Mouse (Mus musculus): ENCODE measurements around the gene Gm36210. TPM values are rescaled to one million over a fixed set of nuclear protein-coding genes. Genes with fewer than 3 reads are reported as not detected.
"Not testable (repeated sequence)": the region's sequence is repeated elsewhere in the genome, so short reads cannot be mapped to it uniquely, and the experiment has no call there.

Gene Gm36210
- polyA plus RNA-seq, 1 experiment from 2014 or later: not detected

DNA sequence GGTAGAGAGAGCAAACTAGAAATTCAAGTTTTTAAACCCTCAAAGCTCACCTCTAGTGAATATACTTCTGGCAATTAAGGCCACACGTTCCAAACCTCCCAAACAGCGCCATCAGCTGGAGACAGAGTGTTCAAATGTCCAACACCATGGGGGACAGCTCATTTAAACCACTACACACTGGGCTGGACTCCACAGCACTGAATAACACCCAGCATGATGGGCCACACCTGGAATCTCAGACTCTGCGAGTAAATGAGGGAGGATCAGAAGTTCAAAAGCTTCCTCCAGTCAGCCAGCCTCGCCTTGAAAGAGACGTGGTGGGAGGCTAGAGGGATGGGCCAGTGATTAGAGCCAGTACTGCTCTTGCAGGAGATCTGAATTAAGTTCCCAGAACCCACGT lies 36.2 kb downstream of the Gm36210 start, which contains the start of gene Isoc2b:
Gene Isoc2b (minus strand): TSS at position 126 of the 400 bp plus-strand sequence.
- no peak within 1 kb of the TSS for H3K9ac ChIP-seq
- H3K4me3 ChIP-seq: no peak within 1 kb of the TSS
- no peak for ATAC-seq (ENCODE audit: insufficient number of reproducible peaks, low FRiP score, low TSS enrichment, low read depth)
- peaks cover 20% of the 10 kb centered on the region for H3K4me1 ChIP-seq
- no peak within 1 kb of the TSS for H3K27ac ChIP-seq
- no peaks in the 10 kb centered on the region for H3K9me3 ChIP-seq
- no peaks in the 10 kb centered on the region for H3K27me3 ChIP-seq
- WGBS: 43% methylated on average over 6 of the region's 6 CpGs
- no peaks in the 10 kb centered on the region for H3K36me3 ChIP-seq
- no peak within 1 kb of the TSS for H3K4me2 ChIP-seq

DNA sequence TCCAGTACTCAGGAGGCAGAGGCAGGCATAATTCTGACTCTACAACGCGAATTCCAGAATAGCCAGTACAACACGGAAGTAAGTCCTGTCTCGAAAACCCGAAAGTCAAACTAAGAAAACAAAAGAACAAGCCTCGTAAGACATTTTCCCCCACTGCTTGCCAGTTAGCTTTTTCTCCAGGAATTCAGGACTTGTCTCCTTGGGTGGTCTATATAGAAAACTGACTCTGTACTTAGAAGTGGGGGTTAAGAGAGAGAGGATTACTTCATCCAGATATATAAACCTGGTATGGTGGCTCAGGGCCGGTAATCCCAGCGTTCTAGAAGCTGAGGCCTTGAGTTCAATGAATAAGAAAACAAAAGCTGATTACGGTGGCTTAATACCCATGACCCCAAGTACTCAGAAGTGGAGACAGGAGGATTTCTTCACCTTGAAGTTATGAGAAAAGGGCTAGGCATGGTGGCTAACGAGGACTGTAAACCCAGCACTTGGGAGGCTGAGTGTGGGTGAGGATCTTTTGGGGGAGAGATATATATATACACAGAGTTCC lies 39.6 kb downstream of the Gm36210 start:
- Histone ChIP-seq H3K4me1 (peaks cover 24% of the 10 kb centered on the region), H3K9me3 (no peaks in the 10 kb centered on the region), H3K36me3 (no peaks in the 10 kb centered on the region), H3K27ac (peak overlapping the region; percentile 74), H3K9ac (peak overlapping the region; percentile 24), H3K4me2 (peak overlapping the region; percentile 59), H3K4me3 (peak overlapping the region; percentile 55), H3K27me3 (no peaks in the 10 kb centered on the region)
- 43% methylated on average over 10 of the region's 10 CpGs for WGBS
- no peak for ATAC-seq (ENCODE audit: insufficient number of reproducible peaks, low FRiP score, low TSS enrichment, low read depth)

GRCm38 (mm10) chr7:4865579-4866493 lies 40.5 kb downstream of the Gm36210 start:
- WGBS: 4% methylated on average over 40 of the region's 40 CpGs
- peak overlapping the region; percentile 29 for H3K9ac ChIP-seq
- peaks cover 24% of the 10 kb centered on the region for H3K4me1 ChIP-seq
- H3K4me3 ChIP-seq: peak overlapping the region; percentile 55
- H3K36me3 ChIP-seq: no peaks in the 10 kb centered on the region
- H3K27me3 ChIP-seq: no peaks in the 10 kb centered on the region
- peak; percentile 100 for ATAC-seq (ENCODE audit: insufficient number of reproducible peaks, low FRiP score, low TSS enrichment, low read depth)
- H3K9me3 ChIP-seq: no peaks in the 10 kb centered on the region
- peak overlapping the region; percentile 59 for H3K4me2 ChIP-seq
- peak overlapping the region; percentile 74 for H3K27ac ChIP-seq

GRCm38 (mm10) chr7:4865090-4865489 lies 41.2 kb downstream of the Gm36210 start:
- H3K4me3 ChIP-seq: peak overlapping the region; percentile 55
- H3K9ac ChIP-seq: no peak overlapping the region
- H3K27me3 ChIP-seq: no peaks in the 10 kb centered on the region
- H3K36me3 ChIP-seq: no peaks in the 10 kb centered on the region
- peaks cover 24% of the 10 kb centered on the region for H3K4me1 ChIP-seq
- no peaks in the 10 kb centered on the region for H3K9me3 ChIP-seq
- H3K27ac ChIP-seq: peak overlapping the region; percentile 12; the same call in 1 of the 2 replicates
- peak overlapping the region; percentile 59 for H3K4me2 ChIP-seq
- WGBS: 66% methylated on average over 5 of the region's 5 CpGs
- no peak for ATAC-seq (ENCODE audit: insufficient number of reproducible peaks, low FRiP score, low TSS enrichment, low read depth)

GRCm38 (mm10) chr7:4864130-4864845 lies 42.0 kb downstream of the Gm36210 start:
- no peaks in the 10 kb centered on the region for H3K27me3 ChIP-seq
- no peaks in the 10 kb centered on the region for H3K36me3 ChIP-seq
- no peak overlapping the region for H3K27ac ChIP-seq
- no peak overlapping the region for H3K4me3 ChIP-seq
- ATAC-seq (ENCODE audit: insufficient number of reproducible peaks, low FRiP score, low TSS enrichment, low read depth): no peak
- no peak overlapping the region for H3K9ac ChIP-seq
- H3K9me3 ChIP-seq: no peaks in the 10 kb centered on the region
- whole genome bisulfite sequencing: 64% methylated on average over 5 of the region's 5 CpGs
- no peak overlapping the region for H3K4me2 ChIP-seq
- H3K4me1 ChIP-seq: peaks cover 24% of the 10 kb centered on the region

GRCm38 (mm10) chr7:4863541-4864080 lies 42.7 kb downstream of the Gm36210 start:
- peak overlapping the region; percentile 51; the same call in 1 of the 2 replicates for H3K27ac ChIP-seq
- 75% methylated on average over 7 of the region's 7 CpGs for WGBS

DNA sequence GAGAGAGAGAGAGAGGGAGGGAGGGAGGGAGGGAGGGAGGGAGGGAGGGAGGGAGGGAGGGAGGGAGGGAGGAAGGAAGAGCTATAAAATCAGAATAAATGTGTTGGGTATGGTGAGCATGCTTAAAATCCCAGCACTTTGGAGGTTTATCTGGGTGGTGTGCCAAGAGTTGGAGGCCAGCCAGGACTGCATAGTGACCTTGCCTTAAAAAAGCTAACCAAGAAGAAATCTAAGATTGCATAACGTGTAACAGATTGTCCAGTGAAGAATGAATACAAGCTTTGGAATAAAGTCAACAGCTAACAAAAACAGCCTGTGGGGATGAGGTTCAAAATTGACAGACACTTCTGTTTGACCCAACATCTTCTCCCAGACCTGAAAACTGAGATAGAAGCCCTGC lies 43.3 kb downstream of the Gm36210 start:
- Histone ChIP-seq H3K27ac (peak overlapping the region; percentile 51; the same call in 1 of the 2 replicates), H3K27me3 (no peaks in the 10 kb centered on the region), H3K4me2 (no peak overlapping the region), H3K9me3 (no peaks in the 10 kb centered on the region), H3K9ac (no peak overlapping the region), H3K36me3 (no peaks in the 10 kb centered on the region), H3K4me3 (no peak overlapping the region), H3K4me1 (peaks cover 24% of the 10 kb centered on the region)
- no peak for ATAC-seq (ENCODE audit: insufficient number of reproducible peaks, low FRiP score, low TSS enrichment, low read depth)
- 21% methylated on average over 1 of the region's 1 CpGs for WGBS

More at GRCm38 (mm10) chr7:4863541-4864080, 42.7 kb downstream of the Gm36210 start:
- Histone ChIP-seq H3K9ac (no peak overlapping the region), H3K36me3 (no peaks in the 10 kb centered on the region), H3K4me1 (peaks cover 24% of the 10 kb centered on the region), H3K4me2 (no peak overlapping the region), H3K27me3 (no peaks in the 10 kb centered on the region), H3K9me3 (no peaks in the 10 kb centered on the region), H3K4me3 (no peak overlapping the region)
- ATAC-seq (ENCODE audit: insufficient number of reproducible peaks, low FRiP score, low TSS enrichment, low read depth): no peak

- H3K4me1 ChIP-seq; H3K36me3 ChIP-seq; H3K9me3 ChIP-seq; H3K9ac ChIP-seq; H3K4me2 ChIP-seq; H3K27me3 ChIP-seq; ATAC-seq (ENCODE audit: insufficient number of reproducible peaks, low FRiP score, low TSS enrichment, low read depth); H3K4me3 ChIP-seq: not testable (repeated sequence)
- H3K27ac ChIP-seq: 0 out of 2 replicates have a peak overlapping the region, but pooled peaks have one; percentile 0
- 57% methylated on average over 3 of the region's 3 CpGs for WGBS
Observed at GRCm38 (mm10) chr7:4860926-4861325, 45.4 kb downstream of the Gm36210 start.

DNA sequence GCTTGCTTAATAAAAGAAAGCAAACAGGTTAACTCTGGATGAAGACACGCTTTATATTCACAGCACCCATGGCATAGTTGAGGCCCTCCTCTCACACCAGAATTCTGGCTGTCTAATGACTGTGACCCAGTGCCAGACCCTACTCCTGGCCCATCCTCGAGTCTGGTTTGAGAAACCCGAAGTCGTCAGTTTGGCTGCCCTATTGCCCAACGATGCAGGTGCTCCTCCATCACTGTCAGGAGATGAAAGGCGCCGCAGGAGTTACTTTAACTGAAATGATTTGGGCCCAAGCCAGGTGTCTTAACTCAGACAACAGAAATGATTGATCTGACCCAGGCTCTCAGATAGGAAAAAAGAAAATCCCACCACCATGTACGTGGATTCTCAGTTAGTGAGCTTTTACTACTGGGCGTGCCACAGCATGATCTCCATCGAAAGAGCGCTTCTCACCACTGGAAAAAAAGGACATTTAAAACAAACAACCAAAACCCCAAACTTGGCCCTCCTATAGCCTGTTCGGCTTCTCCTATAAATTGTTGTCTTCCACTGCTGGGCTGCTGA lies 46.8 kb downstream of the Gm36210 start:
- ATAC-seq (ENCODE audit: insufficient number of reproducible peaks, low FRiP score, low TSS enrichment, low read depth): no peak
- no peaks in the 10 kb centered on the region for H3K36me3 ChIP-seq
- WGBS: 52% methylated on average over 12 of the region's 12 CpGs

GRCm38 (mm10) chr7:4857321-4857720 lies 49.0 kb downstream of the Gm36210 start:
- ATAC-seq (ENCODE audit: insufficient number of reproducible peaks, low FRiP score, low TSS enrichment, low read depth): no peak
- H3K27ac ChIP-seq: no peak overlapping the region
- no peaks in the 10 kb centered on the region for H3K9me3 ChIP-seq
- H3K27me3 ChIP-seq: peaks cover 5% of the 10 kb centered on the region
- H3K4me2 ChIP-seq: no peak overlapping the region
- no peaks in the 10 kb centered on the region for H3K4me1 ChIP-seq
- WGBS: 52% methylated on average over 7 of the region's 7 CpGs
- H3K9ac ChIP-seq: no peak overlapping the region
- H3K36me3 ChIP-seq: no peaks in the 10 kb centered on the region
- no peak overlapping the region for H3K4me3 ChIP-seq

More for the DNA sequence above, 46.8 kb downstream of the Gm36210 start:
- peaks cover 5% of the 10 kb centered on the region for H3K27me3 ChIP-seq
- no peak overlapping the region for H3K27ac ChIP-seq
- no peak overlapping the region for H3K4me2 ChIP-seq
- H3K9me3 ChIP-seq: no peaks in the 10 kb centered on the region
- no peak overlapping the region for H3K9ac ChIP-seq
- no peak overlapping the region for H3K4me3 ChIP-seq
- H3K4me1 ChIP-seq: peaks cover 3% of the 10 kb centered on the region; the same call in 1 of the 2 replicates

- Histone ChIP-seq H3K27ac (no peak overlapping the region), H3K4me3 (no peak overlapping the region), H3K9ac (no peak overlapping the region), H3K36me3 (no peaks in the 10 kb centered on the region), H3K9me3 (no peaks in the 10 kb centered on the region), H3K4me1 (no peaks in the 10 kb centered on the region), H3K4me2 (no peak overlapping the region), H3K27me3 (peaks cover 5% of the 10 kb centered on the region)
- WGBS: 84% methylated on average over 9 of the region's 9 CpGs
- no peak for ATAC-seq (ENCODE audit: insufficient number of reproducible peaks, low FRiP score, low TSS enrichment, low read depth)
Observed at GRCm38 (mm10) chr7:4856508-4856907, 49.8 kb downstream of the Gm36210 start.
